Mouse (Mus musculus): ENCODE measurements around the gene Hcar2.

GRCm38 (mm10) chr5:123844316-123844715 lies 21.0 kb downstream of the Hcar2 start:
- no peak for TF ChIP-seq CTCF (IDR thresholded peaks at IDR 0.05)
- no peak for TF ChIP-seq POLR2A (IDR thresholded peaks at IDR 0.05; ENCODE audit: insufficient read depth, low read depth, low read length)

All from heart, adult 2 months (tissue).